Mouse (Mus musculus): ENCODE data around the gene Irf2bp2. TPM values are rescaled to one million over a fixed set of nuclear protein-coding genes. Genes with fewer than 3 reads are reported as not detected.

The Irf2bp2 gene
- polyA plus RNA-seq, 1 experiment from 2014 or later, result 3.8 TPM

- peaks cover 9% of the 10 kb centered on the region for H3K4me1 ChIP-seq (replicated peaks)
- H3K9ac ChIP-seq, result no peak overlapping the region
- H3K27me3 ChIP-seq, result no peaks in the 10 kb centered on the region
- no peak overlapping the region for H3K27ac ChIP-seq (replicated peaks)
- no peaks in the 10 kb centered on the region for H3K36me3 ChIP-seq (replicated peaks)
- no peak overlapping the region for H3K4me3 ChIP-seq (replicated peaks)
- H3K9me3 ChIP-seq (replicated peaks), result no peaks in the 10 kb centered on the region
- 49% methylated on average over 1 of the region's 1 CpGs for WGBS (ENCODE audit: insufficient replicate concordance)
- H3K4me2 ChIP-seq, result no peak overlapping the region
- no peak for ATAC-seq (ENCODE audit: insufficient read depth)
These were observed 47.3 kb downstream of the Irf2bp2 start for GRCm38 (mm10) chr8:126546480-126546879.

GRCm38 (mm10) chr8:126543407-126543806, 50.4 kb downstream of the Irf2bp2 start:
- WGBS (ENCODE audit: insufficient replicate concordance), result 61% methylated on average over 8 of the region's 8 CpGs
- H3K36me3 ChIP-seq (replicated peaks), result no peaks in the 10 kb centered on the region
- H3K9ac ChIP-seq, result no peak overlapping the region
- H3K4me1 ChIP-seq (replicated peaks), result no peaks in the 10 kb centered on the region; the same call in 1 of the 2 replicates
- no peaks in the 10 kb centered on the region for H3K27me3 ChIP-seq
- no peak overlapping the region for H3K4me3 ChIP-seq (replicated peaks)
- no peaks in the 10 kb centered on the region for H3K9me3 ChIP-seq (replicated peaks)
- H3K27ac ChIP-seq (replicated peaks), result no peak overlapping the region
- no peak overlapping the region for H3K4me2 ChIP-seq
- ATAC-seq (ENCODE audit: insufficient read depth), result no peak

DNA sequence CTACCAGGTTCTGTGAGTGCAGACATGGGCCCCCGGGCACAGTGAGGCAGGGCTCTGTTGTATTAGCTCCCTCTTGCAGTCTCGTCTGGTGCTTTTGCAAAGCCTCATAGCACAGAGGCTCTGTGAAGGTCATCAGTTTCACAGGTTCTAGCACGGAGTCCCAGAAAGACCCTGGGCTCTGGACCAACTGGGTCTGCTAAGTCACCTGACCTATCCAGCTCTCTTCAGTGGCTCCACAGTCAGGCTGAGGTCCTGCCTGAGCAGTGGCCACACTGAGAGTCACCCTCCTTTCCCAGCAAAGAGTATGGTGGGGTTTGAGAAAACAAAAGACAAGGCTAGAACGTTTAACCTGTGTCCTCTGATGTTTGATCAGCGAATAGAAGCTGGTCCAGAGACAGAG, 51.0 kb downstream of the Irf2bp2 start:
- ATAC-seq (ENCODE audit: insufficient read depth), result no peak
- H3K4me1 ChIP-seq (replicated peaks), result no peaks in the 10 kb centered on the region; the same call in 1 of the 2 replicates
- H3K36me3 ChIP-seq (replicated peaks), result no peaks in the 10 kb centered on the region
- H3K4me2 ChIP-seq, result no peak overlapping the region
- no peak overlapping the region for H3K4me3 ChIP-seq (replicated peaks)
- no peaks in the 10 kb centered on the region for H3K27me3 ChIP-seq
- WGBS (ENCODE audit: insufficient replicate concordance), result 55% methylated on average over 5 of the region's 5 CpGs
- H3K9ac ChIP-seq, result no peak overlapping the region
- H3K27ac ChIP-seq (replicated peaks), result no peak overlapping the region
- no peaks in the 10 kb centered on the region for H3K9me3 ChIP-seq (replicated peaks)

DNA sequence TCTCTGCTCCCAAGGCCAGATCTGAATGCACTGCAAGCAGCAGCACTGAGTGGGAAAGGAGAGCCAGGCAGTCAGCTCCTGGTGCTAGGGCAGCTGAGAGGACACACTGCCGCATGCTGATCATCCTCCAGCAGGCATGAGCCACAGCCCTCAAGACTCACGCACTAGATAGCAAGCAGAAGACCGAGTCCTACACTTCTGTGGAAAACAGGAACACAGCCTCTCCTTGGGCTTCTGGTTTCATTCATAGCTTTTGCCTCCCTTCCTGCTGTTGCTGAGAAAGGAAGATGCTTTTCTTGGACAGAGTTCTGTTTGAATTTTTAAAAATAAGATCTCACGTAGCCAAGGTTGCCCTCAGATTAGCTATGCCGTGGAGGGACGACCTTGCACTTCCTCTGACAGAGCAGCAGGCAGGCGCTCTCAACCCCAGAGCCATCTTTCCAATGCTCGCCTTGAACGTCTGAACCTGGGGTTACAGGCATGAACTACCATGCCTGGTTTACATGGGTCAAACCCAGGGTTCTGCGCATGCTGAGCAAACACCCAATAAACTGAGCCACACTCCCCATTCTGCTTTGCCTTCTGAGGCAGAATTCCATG, 51.6 kb downstream of the Irf2bp2 start:
- H3K4me2 ChIP-seq, result no peak overlapping the region
- H3K9me3 ChIP-seq (replicated peaks), result no peaks in the 10 kb centered on the region
- peaks cover 4% of the 10 kb centered on the region; the same call in 1 of the 2 replicates for H3K4me1 ChIP-seq (replicated peaks)
- H3K36me3 ChIP-seq (replicated peaks), result no peaks in the 10 kb centered on the region
- no peak overlapping the region for H3K4me3 ChIP-seq (replicated peaks)
- no peak overlapping the region for H3K9ac ChIP-seq
- no peaks in the 10 kb centered on the region for H3K27me3 ChIP-seq
- no peak overlapping the region for H3K27ac ChIP-seq (replicated peaks)
- no peak for ATAC-seq (ENCODE audit: insufficient read depth)
- WGBS (ENCODE audit: insufficient replicate concordance), result 51% methylated on average over 10 of the region's 10 CpGs

DNA sequence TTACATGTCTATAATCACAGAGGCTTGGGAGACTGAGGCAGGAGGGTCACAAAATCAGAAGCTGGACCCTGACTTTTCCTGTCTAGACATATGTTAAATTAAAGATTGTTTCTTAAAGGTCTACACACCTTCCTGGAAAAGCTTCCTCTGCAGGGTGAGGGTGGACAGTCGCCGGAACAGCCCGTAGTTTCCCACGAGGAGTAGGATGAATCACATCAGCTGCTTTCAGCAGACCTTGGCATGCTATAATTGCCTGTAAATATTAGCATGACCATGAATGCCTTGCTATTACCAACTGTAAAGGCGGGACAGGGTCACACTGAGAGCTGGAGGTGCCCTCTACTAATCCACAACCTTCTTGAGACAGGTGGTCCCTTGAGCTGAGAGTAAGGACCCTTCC, 53.5 kb downstream of the Irf2bp2 start:
- WGBS (ENCODE audit: insufficient replicate concordance), result 64% methylated on average over 5 of the region's 5 CpGs
- no peak overlapping the region for H3K27ac ChIP-seq (replicated peaks)
- ATAC-seq (ENCODE audit: insufficient read depth), result no peak

GRCm38 (mm10) chr8:126539355-126540093, 54.3 kb downstream of the Irf2bp2 start:
- H3K9me3 ChIP-seq (replicated peaks), result no peaks in the 10 kb centered on the region
- H3K27ac ChIP-seq (replicated peaks), result no peak overlapping the region
- peaks cover 15% of the 10 kb centered on the region; the same call in 1 of the 2 replicates for H3K4me1 ChIP-seq (replicated peaks)
- no peaks in the 10 kb centered on the region for H3K27me3 ChIP-seq
- 54% methylated on average over 10 of the region's 10 CpGs for WGBS (ENCODE audit: insufficient replicate concordance)
- H3K36me3 ChIP-seq (replicated peaks), result no peaks in the 10 kb centered on the region
- no peak overlapping the region for H3K4me2 ChIP-seq
- no peak overlapping the region for H3K4me3 ChIP-seq (replicated peaks)
- ATAC-seq (ENCODE audit: insufficient read depth), result no peak
- H3K9ac ChIP-seq, result no peak overlapping the region

More for the DNA sequence above, 53.5 kb downstream of the Irf2bp2 start:
- no peak overlapping the region for H3K4me3 ChIP-seq (replicated peaks)
- no peak overlapping the region for H3K4me2 ChIP-seq
- no peaks in the 10 kb centered on the region for H3K36me3 ChIP-seq (replicated peaks)
- no peak overlapping the region for H3K9ac ChIP-seq
- no peaks in the 10 kb centered on the region for H3K27me3 ChIP-seq
- peaks cover 15% of the 10 kb centered on the region; the same call in 1 of the 2 replicates for H3K4me1 ChIP-seq (replicated peaks)
- no peaks in the 10 kb centered on the region for H3K9me3 ChIP-seq (replicated peaks)

- no peak overlapping the region for H3K9ac ChIP-seq
- H3K4me2 ChIP-seq, result no peak overlapping the region
- H3K9me3 ChIP-seq (replicated peaks), result no peaks in the 10 kb centered on the region
- no peak for ATAC-seq (ENCODE audit: insufficient read depth)
- H3K36me3 ChIP-seq (replicated peaks), result no peaks in the 10 kb centered on the region
- no peak overlapping the region for H3K4me3 ChIP-seq (replicated peaks)
- WGBS (ENCODE audit: insufficient replicate concordance), result 31% methylated on average over 12 of the region's 12 CpGs
- no peak overlapping the region for H3K27ac ChIP-seq (replicated peaks)
- no peaks in the 10 kb centered on the region for H3K27me3 ChIP-seq
- H3K4me1 ChIP-seq (replicated peaks), result peaks cover 15% of the 10 kb centered on the region; the same call in 1 of the 2 replicates
These were observed 55.0 kb downstream of the Irf2bp2 start for GRCm38 (mm10) chr8:126538648-126539354.

Other genes starting within 250 kb of the Irf2bp2 start
- 28.5 and 34.6 TPM in 2 replicates for gene Coa6, start 171.5 kb downstream of the Irf2bp2 start, polyA plus RNA-seq (2015; fragmentation: Nextera tagmentation; extraction: Ambion mirVana)
- gene Tarbp1, start 118.9 kb downstream of the Irf2bp2 start, polyA plus RNA-seq (2015; fragmentation: Nextera tagmentation; extraction: Ambion mirVana), result 1.2 and 1.3 TPM in 2 replicates

Measured in liver, embryonic 15.5 days (tissue).